Mouse (Mus musculus) kidney, postnatal 10 days (tissue): ENCODE measurements around the gene Tardbp.

Experiments
- DNase-seq: peaks from one replicate; pipeline ENCODE4 v3.0.0; 2021; ENCODE audit warnings: mixed read lengths

The Tardbp gene

GRCm38 (mm10) chr4:148626623-148627185 lies at the start of gene Tardbp:
Gene Tardbp (minus strand): TSS chr4:148627019.
- peak; percentile 99 for DNase-seq

- DNase-seq = peak; percentile 78
Observed at GRCm38 (mm10) chr4:148676188-148676960, 49.6 kb upstream of the Tardbp start.

DNA sequence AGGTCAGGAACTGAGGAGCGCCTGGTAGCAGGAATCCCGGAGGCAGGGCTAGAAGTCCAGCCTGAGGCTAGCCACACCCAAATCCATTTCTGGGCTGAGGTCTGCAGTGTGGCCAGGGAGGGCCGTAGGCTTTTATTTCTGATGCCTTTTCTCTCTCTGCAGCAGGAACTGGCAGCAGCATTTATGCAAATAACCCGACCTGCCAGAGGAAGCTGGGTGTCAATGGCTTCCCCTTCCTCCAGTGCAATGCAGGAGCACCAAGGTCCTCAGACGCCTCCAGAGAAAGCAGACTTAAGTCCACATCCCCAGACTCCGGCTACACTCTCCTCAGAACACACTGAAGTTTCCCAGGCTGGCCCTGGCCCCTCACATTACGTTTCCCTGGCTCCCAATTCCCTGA lies 48.2 kb upstream of the Tardbp start:
- no peak for DNase-seq

- DNase-seq = no peak
Observed at GRCm38 (mm10) chr4:148671230-148671947, 44.6 kb upstream of the Tardbp start.

DNA sequence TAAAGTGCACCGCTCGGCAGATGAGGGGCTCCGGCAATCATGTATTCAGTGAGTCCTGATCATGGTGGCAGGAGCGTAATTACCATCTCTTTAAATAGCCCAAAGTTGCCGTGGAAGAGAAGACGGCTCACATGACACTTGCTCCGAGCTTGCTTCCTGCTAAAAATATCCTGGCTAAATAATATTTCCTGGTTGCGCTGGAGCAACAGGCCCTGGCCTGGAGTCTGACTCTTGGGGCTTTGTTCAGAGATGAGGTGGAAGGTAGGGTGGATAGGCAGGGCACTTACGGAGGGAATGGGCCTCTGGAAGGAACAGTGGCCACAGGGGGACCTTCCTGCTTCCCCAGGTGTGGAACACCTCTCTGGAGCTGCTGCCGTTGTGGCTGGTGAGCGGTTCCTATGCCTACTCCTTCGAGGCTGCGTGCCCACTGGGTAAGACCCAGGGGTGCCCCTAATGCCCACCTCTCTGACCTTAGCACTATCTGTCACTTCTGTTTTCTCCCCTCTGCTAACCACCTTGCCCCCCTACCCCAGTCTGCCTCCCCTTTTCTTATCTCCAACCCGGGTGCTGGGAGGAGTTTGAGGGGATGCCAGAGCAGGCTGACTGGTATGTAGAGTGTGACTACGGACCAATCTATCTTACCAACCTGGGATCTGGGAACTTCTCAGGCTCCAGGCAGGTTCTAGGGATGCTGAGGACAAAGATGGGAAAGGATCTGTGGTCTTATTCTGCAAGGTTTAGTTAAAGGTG lies 40.4 kb upstream of the Tardbp start:
- no peak for DNase-seq

DNA sequence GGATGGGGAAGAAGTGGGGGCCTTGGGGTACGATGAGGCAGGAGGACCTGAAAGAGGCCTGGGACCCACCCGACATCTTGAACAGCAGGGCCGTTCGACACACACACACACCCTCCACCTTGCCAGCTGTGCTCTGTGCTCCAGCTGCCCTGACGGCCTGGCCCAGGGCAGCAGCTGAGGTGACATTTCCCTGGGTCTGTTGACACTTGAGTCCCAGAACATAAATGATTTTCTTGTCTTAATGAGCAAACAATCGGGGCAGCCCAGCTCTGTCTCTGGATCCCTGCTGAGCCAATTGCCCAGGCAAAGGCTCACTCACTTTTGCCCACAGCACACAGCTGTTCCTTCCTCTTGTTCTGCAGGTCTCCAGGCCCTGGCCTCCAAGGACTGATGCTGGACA lies 37.2 kb upstream of the Tardbp start:
- DNase-seq = no peak

- DNase-seq = no peak
Observed at GRCm38 (mm10) chr4:148663326-148663725, 36.5 kb upstream of the Tardbp start.

DNA sequence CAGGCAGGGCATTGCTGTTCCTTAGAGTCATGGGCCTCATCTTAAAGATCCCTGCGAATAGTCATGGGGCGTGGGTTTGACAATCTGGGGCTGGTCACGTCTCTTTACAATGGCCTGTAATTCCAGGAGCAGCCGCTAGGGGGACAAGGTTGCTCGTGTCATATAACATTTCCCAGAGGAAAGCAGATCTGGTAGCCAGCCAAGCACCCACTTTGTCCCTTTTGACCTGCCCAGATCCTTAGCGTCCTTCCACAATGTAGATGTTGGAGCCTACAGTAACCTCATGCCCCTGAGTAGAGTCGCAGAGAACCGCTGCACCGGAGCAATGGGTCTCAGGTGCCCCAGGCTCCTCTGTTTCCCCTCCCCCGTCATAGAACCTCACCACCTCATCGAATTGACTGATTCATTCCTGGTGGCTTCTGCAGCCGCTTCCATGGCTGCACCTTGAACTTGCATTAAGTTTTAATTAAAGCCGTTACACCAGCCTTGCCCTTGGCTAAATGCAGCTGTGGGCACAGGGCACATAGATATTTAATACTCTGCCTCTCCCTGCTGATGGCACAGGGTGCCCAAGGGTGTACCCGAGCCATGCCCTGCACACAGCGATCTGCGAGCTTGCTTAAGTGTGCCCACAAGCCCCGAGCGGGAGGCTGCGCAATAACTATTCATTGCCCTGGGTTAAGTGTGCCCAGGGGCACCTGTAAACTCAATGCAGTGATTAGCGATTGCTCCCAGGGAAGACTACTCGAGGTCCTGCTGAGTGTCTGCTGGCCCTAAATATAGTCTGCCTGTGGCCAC lies 35.5 kb upstream of the Tardbp start:
- DNase-seq = peak; percentile 89

GRCm38 (mm10) chr4:148660174-148660573 lies 33.4 kb upstream of the Tardbp start:
- DNase-seq = no peak

- no peak for DNase-seq
Observed at GRCm38 (mm10) chr4:148657776-148658175, 31.0 kb upstream of the Tardbp start.

DNA sequence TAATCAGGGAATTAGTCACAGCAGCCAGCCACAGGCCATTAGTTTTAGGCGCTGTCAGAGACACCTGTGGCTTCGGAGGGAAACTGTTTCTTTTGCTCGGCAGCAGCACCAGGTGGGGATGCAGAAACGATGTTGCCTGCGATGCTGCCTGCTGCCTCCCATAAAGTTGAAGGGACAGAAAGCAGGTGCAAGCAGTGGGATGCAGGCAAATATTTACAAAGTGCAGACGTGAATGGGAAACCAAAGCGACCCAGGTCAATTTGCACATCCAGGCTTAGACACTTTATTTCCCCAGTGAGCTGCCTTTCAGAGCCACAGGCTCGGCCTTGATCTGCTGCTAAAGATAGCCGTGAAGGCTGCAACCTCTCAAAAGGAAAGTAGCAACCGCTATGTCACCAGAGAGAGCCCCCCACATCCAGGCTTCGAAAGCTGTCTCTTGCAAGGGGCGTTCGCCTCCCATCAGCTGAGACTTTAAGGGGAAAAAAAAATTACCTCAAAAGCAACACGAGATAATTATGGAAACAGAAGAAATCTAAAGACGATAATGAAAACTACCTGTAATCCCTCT lies 30.0 kb upstream of the Tardbp start:
- DNase-seq = no peak

DNA sequence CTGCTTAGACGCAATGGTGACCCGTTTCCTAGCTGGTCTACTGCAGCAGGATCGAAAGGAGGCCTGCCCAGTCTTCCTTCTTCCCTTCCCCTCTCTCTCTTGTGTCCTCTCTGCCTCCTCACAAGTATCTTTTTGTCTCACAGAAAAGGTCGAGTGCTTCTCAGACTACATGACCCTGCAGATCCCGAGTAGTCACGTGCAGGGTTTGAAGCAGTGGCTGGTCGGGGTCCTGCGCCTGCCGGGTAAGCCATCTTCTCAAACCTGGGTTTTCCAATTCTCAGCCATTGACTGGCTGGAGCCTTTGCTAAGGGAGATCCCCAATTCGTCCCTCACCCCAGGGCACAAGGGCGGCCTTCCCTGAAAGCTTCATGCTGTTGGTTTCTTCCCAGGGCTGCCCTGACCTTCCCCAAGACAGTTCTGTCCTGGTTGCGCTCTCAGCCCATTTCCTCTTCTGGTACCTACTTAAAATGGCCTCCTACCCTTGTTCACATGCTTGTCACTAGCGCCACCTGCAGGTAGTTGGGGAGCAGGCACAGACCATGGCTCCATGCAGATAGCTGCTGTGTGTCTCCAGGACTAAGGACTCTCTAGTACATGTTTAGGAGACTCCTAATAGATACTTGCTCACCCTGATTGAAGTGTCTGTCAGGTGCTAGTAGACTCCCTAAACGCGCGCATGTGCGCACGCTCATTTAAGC lies 28.0 kb upstream of the Tardbp start:
- DNase-seq = peak; percentile 63

DNA sequence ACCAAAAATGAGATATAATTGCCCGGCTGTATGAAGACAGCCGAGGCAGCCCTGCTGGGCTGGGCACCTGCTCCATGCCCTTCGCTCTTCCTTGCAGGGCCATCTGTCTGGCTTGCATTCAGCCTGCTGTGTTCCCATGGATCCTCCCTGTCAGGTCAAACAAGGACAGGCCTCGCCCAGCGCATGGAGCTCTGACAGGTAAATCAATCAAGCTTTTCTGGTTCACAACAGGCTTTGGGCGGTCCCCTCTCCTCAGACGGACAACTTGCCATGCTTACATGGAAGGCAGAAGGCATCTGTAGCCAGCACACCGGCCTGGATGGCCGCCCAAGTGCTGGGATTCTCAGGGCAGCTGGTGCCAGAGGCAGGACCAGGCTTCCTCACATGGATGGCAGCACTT lies 24.2 kb upstream of the Tardbp start:
- DNase-seq = peak; percentile 28

DNA sequence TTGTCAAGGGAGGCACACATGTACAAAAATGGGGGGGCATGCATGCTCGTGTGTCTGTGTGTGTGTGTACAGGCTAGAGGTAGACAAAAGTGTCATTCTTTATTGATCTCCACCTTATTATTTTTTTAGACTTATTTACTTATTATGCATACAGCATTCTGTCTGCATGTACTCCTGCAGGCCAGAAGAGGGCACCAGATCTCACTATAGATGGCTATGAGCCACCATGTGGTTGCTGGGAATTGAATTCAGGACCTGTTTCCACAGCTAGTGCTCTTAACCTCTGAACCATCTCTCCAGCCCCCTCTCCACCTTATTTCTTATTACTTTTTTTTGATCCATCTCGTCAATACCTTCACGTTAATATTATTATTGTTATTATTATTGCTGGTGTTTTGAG lies 22.5 kb upstream of the Tardbp start:
- no peak for DNase-seq

- DNase-seq = peak; percentile 41
Observed at GRCm38 (mm10) chr4:148646616-148647015, 19.8 kb upstream of the Tardbp start.

DNA sequence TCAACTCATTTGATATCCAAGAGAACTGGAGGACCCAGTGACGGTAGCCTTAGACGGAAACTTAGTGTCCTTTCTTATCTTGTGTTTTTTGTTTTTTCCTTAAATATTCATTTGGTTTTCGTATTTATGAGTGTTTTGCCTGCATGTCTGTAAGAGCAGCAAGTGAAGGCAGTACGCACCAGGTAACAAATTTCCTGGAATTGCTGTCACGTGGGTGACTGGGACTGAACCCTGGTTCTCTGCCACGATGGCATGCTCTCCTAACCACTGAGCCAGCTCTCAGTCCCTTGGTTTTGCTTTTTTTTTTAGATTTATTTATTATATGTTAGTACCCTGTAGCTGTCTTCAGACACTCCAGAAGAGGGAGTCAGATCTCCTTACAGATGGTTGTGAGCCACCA lies 18.1 kb upstream of the Tardbp start:
- no peak for DNase-seq

DNA sequence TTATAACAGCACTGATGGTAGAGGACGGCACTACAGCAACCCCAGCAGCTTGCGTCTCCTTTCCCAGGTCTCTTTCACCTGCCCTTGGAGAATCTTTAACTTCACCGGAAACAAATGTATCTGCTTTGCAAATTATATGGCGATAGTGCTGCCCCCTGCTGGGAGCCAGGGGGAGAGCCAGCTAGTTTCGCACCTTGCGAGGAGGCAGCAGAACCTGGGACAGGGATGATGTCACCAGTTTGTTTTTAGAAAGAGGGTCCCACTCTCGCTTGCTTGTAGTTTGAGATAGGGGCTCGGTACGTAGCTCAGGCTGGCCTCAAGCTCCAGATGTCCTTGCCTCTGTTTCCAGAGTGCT lies 17.3 kb upstream of the Tardbp start:
- DNase-seq = peak; percentile 85

DNA sequence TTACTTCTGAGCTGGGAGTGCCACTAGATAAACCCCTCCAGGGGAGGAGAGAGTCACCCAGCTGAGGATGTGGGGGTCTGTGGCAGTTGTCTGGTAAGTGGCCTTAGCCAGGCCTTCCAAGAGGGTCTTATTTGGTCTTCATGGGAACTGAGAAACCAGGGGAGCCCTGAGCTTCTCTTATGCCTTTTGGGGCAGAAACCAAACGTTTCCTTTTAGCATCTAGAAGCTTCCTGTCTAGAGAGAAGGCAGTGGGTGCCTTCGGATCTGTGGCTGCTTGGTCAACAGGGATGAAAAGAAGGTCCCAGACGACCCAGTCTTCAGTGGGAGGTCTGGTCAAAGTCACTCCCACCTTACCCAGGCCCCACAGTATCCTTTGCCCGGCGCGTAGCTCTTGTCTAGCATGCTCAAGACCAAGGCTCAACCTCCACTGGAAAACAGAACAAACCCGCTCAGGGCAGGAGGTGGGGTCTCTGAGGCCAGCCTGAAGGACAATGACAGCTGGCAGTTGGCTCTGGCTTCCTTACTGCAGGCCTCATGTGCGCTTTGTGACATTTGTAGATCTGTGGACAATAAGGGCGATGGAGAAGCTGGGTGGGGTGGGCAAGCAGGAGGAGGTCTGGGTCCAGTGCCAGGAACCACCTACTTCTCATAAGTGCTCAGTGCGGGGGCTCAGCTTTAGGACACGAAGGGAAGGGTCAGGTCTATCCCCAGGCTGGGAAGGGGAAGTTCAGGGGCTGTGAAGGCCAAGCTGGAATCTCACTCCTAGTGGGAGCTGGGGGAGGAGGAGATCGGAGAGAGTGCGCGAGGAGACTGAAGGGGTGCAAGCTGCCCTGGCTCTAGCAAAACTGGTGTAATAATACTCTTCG lies 16.7 kb upstream of the Tardbp start, which contains the start of gene Gm572:
Gene Gm572, plus strand, starts transcription at position 27 of the 866 bp plus-strand sequence.
- DNase-seq = peak; percentile 32

- DNase-seq = peak; percentile 65
Observed at GRCm38 (mm10) chr4:148641121-148641520, 14.3 kb upstream of the Tardbp start.

DNA sequence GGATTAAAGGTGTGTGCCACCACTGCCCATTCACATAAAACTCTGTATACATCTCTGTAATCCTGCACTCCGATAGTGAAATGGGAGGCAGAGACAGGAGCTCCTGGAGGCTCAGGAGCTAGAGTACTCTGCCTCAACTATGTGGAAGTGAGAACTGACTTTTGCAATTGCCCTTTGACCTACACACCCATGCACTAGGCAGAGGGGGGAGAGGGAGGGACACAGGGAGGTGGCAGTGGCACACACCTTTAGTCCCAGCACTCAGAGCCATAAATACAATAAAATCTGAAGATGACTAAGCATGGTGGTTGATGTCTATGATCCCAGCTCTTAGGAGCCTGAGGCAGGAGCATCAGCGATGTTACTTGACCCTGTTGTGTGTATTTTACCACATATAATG lies 12.6 kb upstream of the Tardbp start:
- DNase-seq = no peak
